Mouse (Mus musculus) NIH3T3 (cell line): ENCODE measurements around the gene Sel1l3.

Source experiments
- DNase-seq: peaks from one replicate; pipeline ENCODE4 v3.0.0-alpha.2; 2012; ENCODE audit warnings: low read depth

Sel1l3 gene

GRCm38 (mm10) chr5:53213711-53214352 is at the start of gene Sel1l3:
Sel1l3 (minus strand) TSS chr5:53213927.
- DNase-seq = no peak

- no peak for DNase-seq
Observed at GRCm38 (mm10) chr5:53261999-53262398, 48.3 kb upstream of the Sel1l3 start.

- no peak for DNase-seq
Observed at GRCm38 (mm10) chr5:53259894-53260293, 46.2 kb upstream of the Sel1l3 start.

DNA sequence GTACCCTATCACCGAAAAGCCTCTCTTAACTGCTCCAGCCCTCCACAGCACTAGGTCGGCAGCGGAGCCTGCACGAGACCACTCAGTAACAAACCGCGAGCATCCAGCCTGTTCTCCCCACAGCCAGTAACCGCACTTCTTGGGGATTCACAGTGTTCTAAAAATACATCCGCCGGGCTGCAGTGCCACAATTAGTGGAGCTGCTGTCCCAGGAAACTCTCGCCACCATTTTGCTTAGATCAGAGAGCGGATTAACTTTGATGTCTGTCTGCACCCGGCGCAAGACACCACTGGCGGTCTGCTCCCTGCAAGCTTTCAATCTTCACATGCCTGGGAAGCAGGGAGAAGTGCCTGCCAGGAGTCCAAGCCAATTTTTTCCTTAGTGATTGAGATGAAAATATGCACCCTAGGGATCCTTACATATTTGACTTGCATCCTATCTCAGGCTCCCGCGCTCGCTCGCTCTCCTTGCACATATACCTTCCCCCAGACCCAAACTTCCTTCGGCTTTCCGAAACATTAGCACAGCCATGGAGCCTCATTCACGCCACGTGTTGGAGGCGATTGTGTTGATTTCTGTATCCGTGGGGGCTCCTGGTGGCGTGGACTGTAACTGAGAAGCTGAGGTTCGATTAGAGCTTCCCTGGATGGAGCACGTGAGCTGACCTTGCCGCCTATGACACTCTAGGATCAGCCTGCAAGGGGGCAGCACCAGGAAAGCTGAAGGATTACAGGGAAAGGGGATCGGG is 44.5 kb upstream of the Sel1l3 start:
- no peak for DNase-seq

GRCm38 (mm10) chr5:53254821-53255220 is 41.1 kb upstream of the Sel1l3 start:
- no peak for DNase-seq

- DNase-seq = no peak
Observed at GRCm38 (mm10) chr5:53254154-53254553, 40.4 kb upstream of the Sel1l3 start.

DNA sequence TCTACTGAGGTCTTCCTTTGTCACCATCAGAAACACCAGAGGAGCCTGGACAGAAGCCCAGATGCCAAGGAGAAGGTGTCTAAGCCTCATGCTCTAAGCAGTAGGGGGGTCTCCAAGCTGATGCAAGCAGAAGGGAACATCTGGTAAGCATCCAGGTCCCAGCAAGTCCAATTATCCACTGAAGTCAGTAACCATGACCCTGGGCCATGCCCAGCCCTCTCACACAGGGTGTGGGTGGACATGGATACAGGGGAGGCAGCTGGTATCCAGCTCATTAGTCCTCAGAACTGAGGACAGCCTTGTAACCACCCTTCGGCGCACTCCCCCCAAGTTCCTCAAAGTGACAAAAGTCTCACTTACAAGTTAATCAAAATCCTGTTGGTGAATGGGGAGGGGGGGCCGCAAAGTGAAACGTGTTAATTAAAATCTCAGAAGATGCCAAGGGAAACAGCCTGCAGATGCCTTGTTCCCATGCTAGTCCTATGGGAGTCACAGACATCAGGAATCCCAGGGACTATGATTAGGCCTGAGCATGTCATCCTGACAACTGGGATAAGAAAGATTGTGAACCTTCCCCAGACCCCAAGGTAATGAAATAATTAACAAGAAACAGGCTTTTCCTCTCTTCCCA is 35.8 kb upstream of the Sel1l3 start:
- DNase-seq = no peak

DNA sequence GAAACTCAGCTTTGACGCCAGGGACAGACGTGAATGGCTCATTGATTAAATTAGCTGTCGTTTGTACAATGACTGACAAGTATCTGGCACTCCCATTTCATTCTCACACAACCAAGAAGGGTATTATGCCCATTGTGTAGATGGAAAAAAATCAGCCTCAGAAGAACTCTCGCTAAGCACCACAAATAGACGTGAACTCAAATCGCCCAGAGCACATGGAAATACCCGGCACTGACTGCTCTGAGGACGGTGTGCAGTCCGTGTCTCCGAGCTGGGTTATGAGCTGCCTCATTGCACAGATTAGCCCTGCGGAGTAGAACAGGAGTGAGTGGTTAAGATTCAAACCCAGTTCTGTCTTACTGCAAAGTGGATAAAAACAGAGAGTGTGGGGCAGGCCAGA is 34.8 kb upstream of the Sel1l3 start:
- no peak for DNase-seq

GRCm38 (mm10) chr5:53243933-53244332 is 30.2 kb upstream of the Sel1l3 start:
- DNase-seq = no peak

DNA sequence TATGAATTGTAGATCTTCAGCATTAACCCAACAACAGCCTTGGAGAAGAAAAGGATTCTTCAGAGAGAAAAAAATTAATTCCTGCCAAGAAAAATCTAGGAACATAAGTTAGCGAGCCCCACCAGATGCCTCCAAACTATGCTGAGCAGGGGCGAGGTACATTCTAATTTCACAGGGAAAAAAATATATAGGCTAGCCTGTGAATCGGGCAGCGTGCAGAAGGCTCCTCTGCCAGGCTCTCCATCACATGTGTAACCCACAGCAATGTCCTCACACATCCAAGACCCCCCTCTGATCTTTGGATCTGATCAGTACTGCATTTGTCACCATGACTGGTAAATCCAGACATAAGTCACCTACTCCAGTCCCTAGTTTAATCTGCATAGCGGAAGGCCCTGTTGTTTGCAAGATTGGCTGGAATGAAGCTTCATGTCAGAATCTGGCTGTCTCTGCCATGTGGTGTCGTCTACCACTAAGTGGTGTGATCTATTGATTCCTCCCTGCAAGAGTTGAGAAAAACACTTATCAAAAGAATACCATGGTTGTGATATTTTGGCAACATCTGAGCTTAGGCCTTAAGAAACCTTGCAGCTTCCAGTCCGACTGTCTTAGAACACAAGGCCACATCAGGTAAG is 29.3 kb upstream of the Sel1l3 start:
- DNase-seq = no peak

DNA sequence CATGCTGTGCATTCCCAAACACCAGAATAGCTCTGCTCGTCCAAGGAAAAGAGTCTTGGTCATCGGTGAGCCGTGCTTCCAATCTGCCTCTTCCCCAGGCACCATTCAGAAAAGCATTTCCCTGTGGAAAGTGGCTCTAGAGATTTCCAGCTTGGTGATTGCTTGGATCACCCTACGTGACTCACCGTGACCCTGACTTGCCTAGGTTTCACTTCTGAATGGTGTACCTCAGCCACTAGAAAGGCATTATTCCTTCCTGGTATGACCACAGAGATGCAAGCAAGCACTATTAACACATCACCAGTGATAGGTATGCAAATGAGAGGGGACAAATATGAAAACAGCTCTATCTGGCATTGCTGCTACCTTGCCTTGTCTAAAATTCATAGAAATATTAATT is 28.2 kb upstream of the Sel1l3 start:
- DNase-seq = no peak

- DNase-seq = no peak
Observed at GRCm38 (mm10) chr5:53241109-53241508, 27.4 kb upstream of the Sel1l3 start.

DNA sequence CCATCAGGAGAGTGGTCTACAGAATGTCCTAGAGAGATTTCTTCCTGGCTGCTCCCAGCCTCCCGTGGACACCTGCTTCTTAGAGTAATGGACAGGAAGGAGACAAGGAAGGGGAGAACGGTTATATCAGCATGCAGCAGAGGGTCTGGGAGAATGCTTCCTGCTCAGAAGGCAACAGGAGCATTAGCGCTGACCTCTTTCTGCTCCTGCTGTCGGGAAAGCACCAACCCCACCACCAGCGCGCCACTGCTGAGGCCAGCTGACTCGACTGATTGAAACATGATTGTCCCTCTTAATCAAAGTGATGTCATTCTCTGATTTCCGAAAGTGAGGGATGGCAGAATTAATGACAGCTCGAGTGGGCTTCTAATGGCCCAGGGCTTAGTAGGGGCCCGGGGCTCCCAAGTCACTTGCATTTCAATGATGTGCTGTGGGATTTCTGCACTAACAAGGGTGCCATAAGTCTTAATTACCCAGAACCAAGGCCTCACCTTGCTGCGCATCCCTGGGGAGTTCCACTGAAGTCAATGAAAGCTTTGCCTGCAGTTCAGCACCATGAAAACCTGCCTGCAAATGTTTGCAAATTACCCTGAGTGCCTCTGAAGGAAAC is 26.2 kb upstream of the Sel1l3 start:
- DNase-seq = no peak

DNA sequence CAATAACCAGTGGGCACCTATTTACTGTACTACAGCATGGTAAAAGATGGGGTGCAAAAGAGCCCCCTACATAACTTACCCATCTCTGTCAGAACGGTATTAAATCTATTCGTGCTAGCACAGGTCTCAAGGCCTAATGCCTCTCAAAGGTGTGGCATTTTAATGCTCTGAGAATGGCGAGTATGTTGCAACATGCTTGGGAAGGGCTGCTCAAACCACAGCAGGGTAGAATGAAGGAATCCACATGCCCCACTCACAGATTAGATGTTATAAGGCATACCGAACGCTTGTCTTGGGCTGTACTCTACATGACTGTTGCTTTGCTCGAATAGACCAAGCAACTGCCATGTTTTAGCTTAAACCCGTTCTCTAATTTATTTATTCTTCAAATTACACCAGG is 25.5 kb upstream of the Sel1l3 start:
- no peak for DNase-seq

DNA sequence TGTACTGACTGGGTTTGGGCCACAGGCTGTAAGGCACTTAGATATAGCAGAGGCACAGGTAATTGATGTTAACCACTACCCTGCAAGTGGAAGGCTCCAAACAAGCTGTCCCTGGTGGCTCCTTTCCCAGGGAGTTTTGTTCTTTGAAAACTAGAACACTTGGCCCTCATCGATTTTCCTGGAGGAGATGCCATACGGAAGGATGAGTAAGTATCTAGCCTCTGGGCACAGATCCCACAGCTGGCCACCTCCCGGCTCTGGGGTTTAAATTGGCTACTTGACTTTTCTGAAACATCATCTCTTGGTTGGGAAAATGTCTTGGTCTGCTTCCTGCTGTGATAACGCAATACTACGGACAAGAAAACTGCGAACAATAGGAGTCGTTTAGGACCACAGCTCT is 25.0 kb upstream of the Sel1l3 start:
- DNase-seq = peak; percentile 9

DNA sequence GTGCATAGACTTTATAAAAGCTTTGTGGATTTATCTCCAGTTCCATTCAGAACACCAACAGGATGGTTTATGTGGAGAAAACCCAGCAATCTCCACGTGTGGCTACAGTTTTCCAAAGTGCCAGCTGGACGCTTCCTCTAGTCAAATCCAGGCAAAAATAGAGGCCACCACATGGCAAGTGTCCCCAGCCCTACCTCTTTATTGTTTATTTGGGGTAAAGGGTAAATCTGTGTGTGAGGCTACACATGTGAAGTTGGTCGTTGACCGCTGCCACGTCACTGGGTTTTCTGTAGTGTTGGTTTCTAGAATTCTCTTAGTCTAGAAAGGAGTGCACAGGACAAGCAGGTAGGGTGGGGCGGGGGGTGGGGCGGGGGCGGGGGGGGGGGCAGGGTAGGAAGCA is 23.0 kb upstream of the Sel1l3 start:
- no peak for DNase-seq

DNA sequence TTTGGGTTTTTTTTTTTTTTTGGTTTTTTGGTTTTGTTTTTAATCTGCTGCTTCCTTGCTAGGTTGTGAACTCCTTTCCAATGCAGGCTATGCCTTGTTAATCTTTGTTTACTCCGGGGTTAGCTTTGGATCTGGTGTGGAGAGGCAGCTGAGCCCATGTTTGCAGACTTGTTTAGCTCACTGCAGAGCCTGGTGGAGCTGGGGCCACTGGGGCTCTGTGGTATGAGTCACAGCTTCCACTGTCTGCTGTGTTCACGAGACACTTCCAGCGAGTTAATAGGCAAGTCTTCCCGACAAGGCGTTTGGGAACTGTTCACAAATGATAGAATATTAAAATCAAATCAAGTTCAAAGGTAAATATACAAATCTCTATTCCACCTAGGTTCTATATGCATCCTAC is 22.4 kb upstream of the Sel1l3 start:
- DNase-seq = peak; percentile 40

- DNase-seq = no peak
Observed at GRCm38 (mm10) chr5:53235551-53235950, 21.8 kb upstream of the Sel1l3 start.

GRCm38 (mm10) chr5:53230560-53230959 is 16.8 kb upstream of the Sel1l3 start:
- no peak for DNase-seq

DNA sequence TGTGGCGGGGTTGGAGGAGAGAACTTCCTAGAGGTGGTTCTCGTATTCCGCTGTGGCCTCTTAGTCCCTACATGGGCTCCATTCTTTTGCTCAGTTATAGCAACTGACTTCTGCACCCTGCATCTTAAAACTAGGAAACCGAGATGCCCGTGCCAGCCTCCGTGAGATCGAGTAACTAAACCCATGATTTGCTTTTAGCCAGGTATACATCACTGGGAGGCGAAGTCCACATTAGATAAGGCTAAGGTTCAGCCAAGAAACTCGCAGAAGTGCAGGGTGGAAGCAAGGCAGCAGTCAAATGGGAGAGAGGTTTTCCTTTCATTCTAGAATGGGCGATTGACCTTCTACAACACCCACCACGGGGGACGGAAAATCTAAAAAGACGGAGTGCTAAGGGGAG is 11.7 kb upstream of the Sel1l3 start:
- DNase-seq = no peak

GRCm38 (mm10) chr5:53214801-53215200 is 1.1 kb upstream of the Sel1l3 start:
- DNase-seq = no peak

- DNase-seq = no peak
Observed at GRCm38 (mm10) chr5:53214362-53214761, 635 bp upstream of the Sel1l3 start.
